Mouse (Mus musculus): ENCODE results near the gene Ubash3b. TPM values are rescaled to one million over a fixed set of nuclear protein-coding genes. Genes with fewer than 3 reads are reported as not detected.
A peak's percentile ranks its signal among the peaks of the same experiment; 100 is the strongest.

Gene Ubash3b
- polyA plus RNA-seq, 1 experiment from 2014 or later: 8.1 TPM

GRCm38 (mm10) chr9:41080877-41081276 is 80.6 kb downstream of the Ubash3b start:
- no peak overlapping the region for H3K4me2 ChIP-seq (replicated peaks)
- H3K4me1 ChIP-seq: peaks cover 33% of the 10 kb centered on the region
- H3K27ac ChIP-seq (replicated peaks): no peak overlapping the region
- ATAC-seq (ENCODE audit: low FRiP score, low read depth): no peak
- no peaks in the 10 kb centered on the region for H3K9me3 ChIP-seq
- H3K9ac ChIP-seq (replicated peaks): no peak overlapping the region
- no peak overlapping the region for H3K4me3 ChIP-seq
- 89% methylated on average over 5 of the region's 5 CpGs for WGBS
- no peaks in the 10 kb centered on the region for H3K27me3 ChIP-seq
- no peaks in the 10 kb centered on the region for H3K36me3 ChIP-seq

- 71% methylated on average over 14 of the region's 14 CpGs for WGBS
- Histone ChIP-seq H3K4me3 (no peak overlapping the region), H3K27me3 (no peaks in the 10 kb centered on the region), H3K4me2 (replicated peaks) (no peak overlapping the region), H3K36me3 (no peaks in the 10 kb centered on the region), H3K9me3 (no peaks in the 10 kb centered on the region), H3K9ac (replicated peaks) (no peak overlapping the region), H3K4me1 (peaks cover 31% of the 10 kb centered on the region), H3K27ac (replicated peaks) (no peak overlapping the region)
- ATAC-seq (ENCODE audit: low FRiP score, low read depth): no peak
Observed at GRCm38 (mm10) chr9:41079428-41080155, 81.9 kb downstream of the Ubash3b start.

- Histone ChIP-seq H3K27ac (replicated peaks) (peak overlapping the region; percentile 30; the same call in 1 of the 2 replicates), H3K4me2 (replicated peaks) (no peak overlapping the region), H3K4me3 (no peak overlapping the region), H3K36me3 (no peaks in the 10 kb centered on the region), H3K4me1 (peaks cover 27% of the 10 kb centered on the region), H3K9ac (replicated peaks) (no peak overlapping the region), H3K27me3 (no peaks in the 10 kb centered on the region), H3K9me3 (no peaks in the 10 kb centered on the region)
- WGBS: 73% methylated on average over 4 of the region's 4 CpGs
- ATAC-seq (ENCODE audit: low FRiP score, low read depth): no peak
Observed at GRCm38 (mm10) chr9:41078198-41078597, 83.3 kb downstream of the Ubash3b start.

- Histone ChIP-seq H3K4me1 (peaks cover 30% of the 10 kb centered on the region), H3K4me3 (no peak overlapping the region), H3K27me3 (no peaks in the 10 kb centered on the region), H3K4me2 (replicated peaks) (no peak overlapping the region), H3K9me3 (no peaks in the 10 kb centered on the region), H3K36me3 (no peaks in the 10 kb centered on the region), H3K27ac (replicated peaks) (peak overlapping the region; percentile 58), H3K9ac (replicated peaks) (0 out of 2 replicates have a peak overlapping the region, but pooled peaks have one; percentile 25)
- peak; percentile 75; the same call in 1 of the 2 replicates for ATAC-seq (ENCODE audit: low FRiP score, low read depth)
- WGBS: 53% methylated on average over 4 of the region's 4 CpGs
Observed at GRCm38 (mm10) chr9:41076150-41076549, 85.3 kb downstream of the Ubash3b start.

GRCm38 (mm10) chr9:41075528-41075927 is 86.0 kb downstream of the Ubash3b start:
- no peak for ATAC-seq (ENCODE audit: low FRiP score, low read depth)
- Histone ChIP-seq H3K27me3 (no peaks in the 10 kb centered on the region), H3K4me3 (no peak overlapping the region), H3K9ac (replicated peaks) (no peak overlapping the region), H3K36me3 (no peaks in the 10 kb centered on the region), H3K27ac (replicated peaks) (peak overlapping the region; percentile 58), H3K9me3 (no peaks in the 10 kb centered on the region), H3K4me1 (peaks cover 26% of the 10 kb centered on the region), H3K4me2 (replicated peaks) (no peak overlapping the region)
- 95% methylated on average over 5 of the region's 5 CpGs for WGBS

GRCm38 (mm10) chr9:41073196-41074009 is 88.1 kb downstream of the Ubash3b start:
- Histone ChIP-seq H3K27ac (replicated peaks) (no peak overlapping the region), H3K36me3 (no peaks in the 10 kb centered on the region), H3K27me3 (no peaks in the 10 kb centered on the region), H3K4me1 (peaks cover 23% of the 10 kb centered on the region), H3K4me3 (no peak overlapping the region), H3K9me3 (no peaks in the 10 kb centered on the region), H3K9ac (replicated peaks) (no peak overlapping the region), H3K4me2 (replicated peaks) (no peak overlapping the region)
- ATAC-seq (ENCODE audit: low FRiP score, low read depth): no peak
- 90% methylated on average over 19 of the region's 19 CpGs for WGBS

GRCm38 (mm10) chr9:41072786-41073185 is 88.7 kb downstream of the Ubash3b start:
- no peak overlapping the region for H3K4me3 ChIP-seq
- peaks cover 17% of the 10 kb centered on the region for H3K4me1 ChIP-seq
- H3K4me2 ChIP-seq (replicated peaks): no peak overlapping the region
- 90% methylated on average over 6 of the region's 6 CpGs for WGBS
- no peak for ATAC-seq (ENCODE audit: low FRiP score, low read depth)
- H3K9me3 ChIP-seq: no peaks in the 10 kb centered on the region
- H3K27ac ChIP-seq (replicated peaks): no peak overlapping the region
- no peaks in the 10 kb centered on the region for H3K36me3 ChIP-seq
- H3K27me3 ChIP-seq: no peaks in the 10 kb centered on the region
- H3K9ac ChIP-seq (replicated peaks): no peak overlapping the region

GRCm38 (mm10) chr9:41071906-41072511 is 89.5 kb downstream of the Ubash3b start:
- H3K9me3 ChIP-seq: no peaks in the 10 kb centered on the region
- 74% methylated on average over 3 of the region's 3 CpGs for WGBS
- no peak overlapping the region for H3K27ac ChIP-seq (replicated peaks)
- no peak overlapping the region for H3K9ac ChIP-seq (replicated peaks)
- H3K4me2 ChIP-seq (replicated peaks): no peak overlapping the region
- H3K4me1 ChIP-seq: peaks cover 13% of the 10 kb centered on the region; the same call in 1 of the 2 replicates
- ATAC-seq (ENCODE audit: low FRiP score, low read depth): no peak
- no peak overlapping the region for H3K4me3 ChIP-seq
- no peaks in the 10 kb centered on the region for H3K36me3 ChIP-seq
- no peaks in the 10 kb centered on the region for H3K27me3 ChIP-seq

GRCm38 (mm10) chr9:41070761-41071181 is 90.7 kb downstream of the Ubash3b start:
- Histone ChIP-seq H3K4me3 (no peak overlapping the region), H3K4me2 (replicated peaks) (no peak overlapping the region), H3K4me1 (peaks cover 4% of the 10 kb centered on the region; the same call in 1 of the 2 replicates), H3K36me3 (no peaks in the 10 kb centered on the region), H3K27me3 (no peaks in the 10 kb centered on the region), H3K27ac (replicated peaks) (no peak overlapping the region), H3K9me3 (no peaks in the 10 kb centered on the region), H3K9ac (replicated peaks) (no peak overlapping the region)
- ATAC-seq (ENCODE audit: low FRiP score, low read depth): no peak
- WGBS: 66% methylated on average over 5 of the region's 5 CpGs

- H3K4me2 ChIP-seq (replicated peaks): no peak overlapping the region
- no peak overlapping the region for H3K27ac ChIP-seq (replicated peaks)
- 0 out of 2 replicates have a peak, but pooled peaks cover 3% of the 10 kb centered on the region for H3K4me1 ChIP-seq
- H3K36me3 ChIP-seq: no peaks in the 10 kb centered on the region
- H3K4me3 ChIP-seq: no peak overlapping the region
- H3K9me3 ChIP-seq: no peaks in the 10 kb centered on the region
- no peak overlapping the region for H3K9ac ChIP-seq (replicated peaks)
- WGBS: 93% methylated on average over 5 of the region's 5 CpGs
- H3K27me3 ChIP-seq: no peaks in the 10 kb centered on the region
- ATAC-seq (ENCODE audit: low FRiP score, low read depth): no peak
Observed at GRCm38 (mm10) chr9:41069509-41069908, 92.0 kb downstream of the Ubash3b start.

- no peaks in the 10 kb centered on the region for H3K36me3 ChIP-seq
- H3K27ac ChIP-seq (replicated peaks): 0 out of 2 replicates have a peak overlapping the region, but pooled peaks have one; percentile 35
- no peaks in the 10 kb centered on the region for H3K27me3 ChIP-seq
- H3K4me3 ChIP-seq: no peak overlapping the region
- 44% methylated on average over 5 of the region's 5 CpGs for WGBS
- peaks cover 9% of the 10 kb centered on the region for H3K4me1 ChIP-seq
- H3K4me2 ChIP-seq (replicated peaks): no peak overlapping the region
- H3K9me3 ChIP-seq: no peaks in the 10 kb centered on the region
- H3K9ac ChIP-seq (replicated peaks): no peak overlapping the region
- ATAC-seq (ENCODE audit: low FRiP score, low read depth): no peak
Observed at GRCm38 (mm10) chr9:41061446-41061845, 100.1 kb downstream of the Ubash3b start.

- Histone ChIP-seq H3K4me2 (replicated peaks) (no peak overlapping the region), H3K27ac (replicated peaks) (no peak overlapping the region), H3K4me1 (peaks cover 9% of the 10 kb centered on the region), H3K36me3 (no peaks in the 10 kb centered on the region), H3K4me3 (no peak overlapping the region), H3K9ac (replicated peaks) (no peak overlapping the region), H3K9me3 (no peaks in the 10 kb centered on the region), H3K27me3 (no peaks in the 10 kb centered on the region)
- no peak for ATAC-seq (ENCODE audit: low FRiP score, low read depth)
- 82% methylated on average over 6 of the region's 6 CpGs for WGBS
Observed at GRCm38 (mm10) chr9:41060617-41061016, 100.9 kb downstream of the Ubash3b start.

All from midbrain, embryonic 12.5 days (tissue).